Mouse (Mus musculus) intestine, embryonic 16.5 days (tissue): Measurements from ENCODE around the gene Sema4g. TPM values are rescaled to one million over a fixed set of nuclear protein-coding genes. Genes with fewer than 3 reads are reported as not detected.

Experiments used
- ATAC-seq: fragments of 200-750 bp; cut with Nextera tagmentation; 2 replicates; pipeline ENCODE4 v1.8.0; 2017; ENCODE audit warnings: moderate TSS enrichment, moderate library complexity
- H3K27ac ChIP-seq: fragments of 300-500 bp; sonication (generic); 2 replicates; pipeline ENCODE4 v1.5.1; 2014; ENCODE audit warnings: mild to moderate bottlenecking, low read length
- H3K27me3 ChIP-seq: fragments of 300-500 bp; sonication (generic); replicated peaks from 2 replicates; pipeline ENCODE4 v1.6.1; 2014; ENCODE audit warnings: low read length, control low read depth, mixed read lengths; ENCODE audit not compliant: control insufficient read depth, insufficient read depth
- H3K36me3 ChIP-seq: fragments of 300-500 bp; sonication (generic); 2 replicates; pipeline ENCODE4 v1.6.1; 2014; ENCODE audit warnings: low read length, control low read depth; ENCODE audit not compliant: control insufficient read depth, insufficient read depth
- H3K4me1 ChIP-seq: fragments of 300-500 bp; sonication (generic); 2 replicates; pipeline ENCODE4 v1.6.1; 2014; ENCODE audit warnings: low read length, control low read depth, mixed read lengths; ENCODE audit not compliant: control insufficient read depth, insufficient read depth
- H3K4me2 ChIP-seq: fragments of 300-500 bp; sonication (generic); 2 replicates; pipeline ENCODE4 v1.6.1; 2014; ENCODE audit warnings: low read depth, low read length, control low read depth
- H3K4me3 ChIP-seq: fragments of 300-500 bp; sonication (generic); 2 replicates; pipeline ENCODE4 v1.5.1; 2014; ENCODE audit warnings: mild to moderate bottlenecking, low read length
- H3K9ac ChIP-seq: fragments of 300-500 bp; sonication (generic); 2 replicates; pipeline ENCODE4 v1.6.1; 2014; ENCODE audit warnings: low read depth, low read length
- H3K9me3 ChIP-seq: fragments of 300-500 bp; sonication (generic); 2 replicates; pipeline ENCODE4 v1.6.1; 2016; ENCODE audit warnings: low read length, control low read depth; ENCODE audit not compliant: control insufficient read depth
- WGBS: fragments of 180-500 bp; shearing (Covaris S2); extraction: QIAGEN DNeasy Blood & Tissue Kit; methylation state at CpG from one replicate; pipeline ENCODE4 v1.1.7; 2014; 5-methylcytosine and 5-hydroxymethylcytosine counted together
- polyA plus RNA-seq: library from polyadenylated mRNA; unstranded; fragments of >200 nt; fragmentation: Nextera tagmentation; extraction: Ambion mirVana; gene quantifications from 2 replicates; pipeline ENCODE4 v1.2.1, GENCODE M21; 2015

Gene Sema4g
- polyA plus RNA-seq = 19.0 and 21.1 TPM in 2 replicates

- peak within 1 kb of the TSS; percentile 90 for H3K9ac ChIP-seq
- peak within 1 kb of the TSS; percentile 97 for H3K4me2 ChIP-seq
- H3K4me3 ChIP-seq = peak within 1 kb of the TSS; percentile 82
- WGBS = under 1% methylated on average over 49 of the region's 58 CpGs
- H3K9me3 ChIP-seq = no peaks in the 10 kb centered on the region
- peak; percentile 41 for ATAC-seq
- no peaks in the 10 kb centered on the region for H3K27me3 ChIP-seq
- peaks cover 25% of the 10 kb centered on the region for H3K4me1 ChIP-seq
- peak within 1 kb of the TSS; percentile 97 for H3K27ac ChIP-seq
- H3K36me3 ChIP-seq = no peaks in the 10 kb centered on the region
Measured at GRCm38 (mm10) chr19:44988831-44989566, at the start of gene Sema4g. Gene Sema4g, plus strand, starts transcription at chr19:44989101.

GRCm38 (mm10) chr19:44959633-44960032 is 29.3 kb upstream of the Sema4g start:
- no peak overlapping the region for H3K4me2 ChIP-seq
- no peak overlapping the region for H3K9ac ChIP-seq
- no peak for ATAC-seq
- no peak overlapping the region for H3K27ac ChIP-seq
- 98% methylated on average over 2 of the region's 2 CpGs for WGBS
- H3K9me3 ChIP-seq = no peaks in the 10 kb centered on the region
- no peaks in the 10 kb centered on the region for H3K27me3 ChIP-seq
- H3K4me3 ChIP-seq = no peak overlapping the region
- peaks cover 40% of the 10 kb centered on the region for H3K36me3 ChIP-seq
- H3K4me1 ChIP-seq = no peaks in the 10 kb centered on the region

GRCm38 (mm10) chr19:44965978-44966377 is 22.9 kb upstream of the Sema4g start:
- no peak for ATAC-seq
- H3K27ac ChIP-seq = no peak overlapping the region
- H3K9me3 ChIP-seq = no peaks in the 10 kb centered on the region
- H3K4me3 ChIP-seq = no peak overlapping the region
- H3K4me1 ChIP-seq = no peaks in the 10 kb centered on the region
- no peaks in the 10 kb centered on the region for H3K27me3 ChIP-seq
- H3K36me3 ChIP-seq = peaks cover 33% of the 10 kb centered on the region
- WGBS = 98% methylated on average over 1 of the region's 1 CpGs
- H3K9ac ChIP-seq = no peak overlapping the region
- H3K4me2 ChIP-seq = no peak overlapping the region

DNA sequence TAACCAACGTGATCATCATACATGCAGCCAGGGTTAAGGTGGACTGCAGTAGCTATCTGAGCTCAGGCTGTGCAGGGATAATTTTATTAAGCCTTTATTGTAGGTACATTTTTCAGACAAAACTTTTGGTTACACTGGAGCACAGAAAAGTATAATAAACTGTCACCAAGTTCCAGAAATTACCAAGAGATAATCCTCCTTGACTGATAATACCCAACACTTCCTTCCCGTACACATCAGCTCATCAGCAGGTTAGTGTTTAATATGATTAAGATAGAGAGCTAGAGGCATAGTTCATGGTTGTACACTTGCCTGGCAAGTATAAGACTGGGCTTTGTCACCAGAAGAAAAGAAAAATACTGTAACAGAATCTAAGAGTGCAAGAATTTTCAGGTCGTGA is 20.6 kb upstream of the Sema4g start:
- H3K9me3 ChIP-seq = no peaks in the 10 kb centered on the region
- H3K4me3 ChIP-seq = no peak overlapping the region
- H3K27ac ChIP-seq = no peak overlapping the region
- no peaks in the 10 kb centered on the region for H3K27me3 ChIP-seq
- H3K4me2 ChIP-seq = no peak overlapping the region
- ATAC-seq = no peak
- H3K9ac ChIP-seq = no peak overlapping the region
- H3K4me1 ChIP-seq = no peaks in the 10 kb centered on the region
- peaks cover 27% of the 10 kb centered on the region for H3K36me3 ChIP-seq
- 80% methylated on average over 3 of the region's 3 CpGs for WGBS

DNA sequence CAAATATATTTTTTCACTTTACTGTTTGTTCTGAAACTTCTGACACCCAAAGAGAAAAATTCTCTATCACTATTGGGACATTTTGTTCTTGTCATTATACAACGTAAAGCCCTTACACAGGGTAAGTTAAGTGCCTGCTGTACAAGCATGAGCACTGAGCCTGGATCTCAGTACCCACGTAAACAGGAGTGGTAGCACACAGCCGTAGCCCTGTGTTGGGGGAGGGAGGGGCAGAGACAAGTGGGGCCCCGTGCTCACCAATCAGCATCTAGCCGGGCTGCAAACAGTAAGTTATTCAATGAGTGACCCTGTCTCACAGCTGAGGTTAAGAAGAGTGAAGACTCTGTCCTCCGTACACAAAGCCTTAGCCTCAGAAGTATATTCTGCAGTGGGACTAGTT is 12.3 kb upstream of the Sema4g start:
- H3K9ac ChIP-seq = no peak overlapping the region
- ATAC-seq = 0 out of 2 replicates have a peak, but pooled peaks have one; percentile 42
- peaks cover 28% of the 10 kb centered on the region; the same call in 1 of the 2 replicates for H3K36me3 ChIP-seq
- WGBS = 67% methylated on average over 6 of the region's 6 CpGs
- H3K4me2 ChIP-seq = no peak overlapping the region
- H3K4me3 ChIP-seq = no peak overlapping the region
- no peaks in the 10 kb centered on the region for H3K27me3 ChIP-seq
- peaks cover 6% of the 10 kb centered on the region; the same call in 1 of the 2 replicates for H3K4me1 ChIP-seq
- H3K27ac ChIP-seq = no peak overlapping the region
- no peaks in the 10 kb centered on the region for H3K9me3 ChIP-seq

DNA sequence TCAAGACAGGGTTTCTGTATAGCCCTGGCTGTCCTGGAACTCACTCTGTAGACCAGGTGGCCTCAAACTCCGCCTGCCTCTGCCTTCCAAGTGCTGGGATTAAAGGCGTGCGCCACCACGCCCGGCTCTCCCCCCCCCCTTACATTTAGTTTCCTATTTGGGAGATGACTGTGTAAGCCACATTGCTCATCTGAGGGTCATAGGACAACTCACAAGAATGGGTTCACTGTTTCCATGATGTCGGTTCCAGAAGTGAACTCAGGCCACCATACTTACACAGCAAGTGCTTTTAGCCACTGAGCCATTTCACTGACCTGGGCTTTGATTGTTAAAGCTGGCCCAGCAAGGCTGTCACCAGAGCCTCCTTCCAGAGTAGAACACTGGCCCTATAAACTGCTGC is 11.8 kb upstream of the Sema4g start:
- 77% methylated on average over 6 of the region's 6 CpGs for WGBS
- Histone ChIP-seq H3K4me3 (no peak overlapping the region), H3K9me3 (no peaks in the 10 kb centered on the region), H3K36me3 (peaks cover 27% of the 10 kb centered on the region; the same call in 1 of the 2 replicates), H3K9ac (no peak overlapping the region), H3K27ac (no peak overlapping the region), H3K4me1 (peaks cover 6% of the 10 kb centered on the region; the same call in 1 of the 2 replicates), H3K27me3 (no peaks in the 10 kb centered on the region), H3K4me2 (no peak overlapping the region)
- ATAC-seq = 0 out of 2 replicates have a peak, but pooled peaks have one; percentile 23

DNA sequence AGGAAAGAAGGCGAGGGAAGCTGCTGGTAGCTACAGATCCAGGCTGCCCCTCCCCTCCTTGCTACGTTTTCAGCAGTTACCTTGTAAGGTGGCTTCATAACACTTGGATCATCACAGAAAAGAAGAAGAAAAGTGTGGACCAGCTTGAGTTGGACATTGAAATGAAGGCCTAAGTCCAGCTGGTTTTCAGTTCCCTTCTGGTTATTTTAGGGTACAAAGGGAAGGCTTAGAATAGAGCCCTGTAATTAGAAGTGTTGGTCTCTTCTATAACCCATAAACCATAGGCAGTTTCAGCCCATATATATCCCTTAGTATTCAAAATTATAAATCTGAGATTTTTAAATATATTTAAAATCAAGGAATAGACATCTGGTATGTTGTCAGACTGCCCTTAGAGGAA is 8.1 kb upstream of the Sema4g start:
- H3K36me3 ChIP-seq = peaks cover 19% of the 10 kb centered on the region; the same call in 1 of the 2 replicates
- no peak overlapping the region for H3K27ac ChIP-seq
- H3K9ac ChIP-seq = no peak overlapping the region
- H3K27me3 ChIP-seq = no peaks in the 10 kb centered on the region
- WGBS = 77% methylated on average over 2 of the region's 2 CpGs
- H3K4me2 ChIP-seq = no peak overlapping the region
- H3K4me1 ChIP-seq = peaks cover 14% of the 10 kb centered on the region
- no peak overlapping the region for H3K4me3 ChIP-seq
- ATAC-seq = no peak
- no peaks in the 10 kb centered on the region for H3K9me3 ChIP-seq

DNA sequence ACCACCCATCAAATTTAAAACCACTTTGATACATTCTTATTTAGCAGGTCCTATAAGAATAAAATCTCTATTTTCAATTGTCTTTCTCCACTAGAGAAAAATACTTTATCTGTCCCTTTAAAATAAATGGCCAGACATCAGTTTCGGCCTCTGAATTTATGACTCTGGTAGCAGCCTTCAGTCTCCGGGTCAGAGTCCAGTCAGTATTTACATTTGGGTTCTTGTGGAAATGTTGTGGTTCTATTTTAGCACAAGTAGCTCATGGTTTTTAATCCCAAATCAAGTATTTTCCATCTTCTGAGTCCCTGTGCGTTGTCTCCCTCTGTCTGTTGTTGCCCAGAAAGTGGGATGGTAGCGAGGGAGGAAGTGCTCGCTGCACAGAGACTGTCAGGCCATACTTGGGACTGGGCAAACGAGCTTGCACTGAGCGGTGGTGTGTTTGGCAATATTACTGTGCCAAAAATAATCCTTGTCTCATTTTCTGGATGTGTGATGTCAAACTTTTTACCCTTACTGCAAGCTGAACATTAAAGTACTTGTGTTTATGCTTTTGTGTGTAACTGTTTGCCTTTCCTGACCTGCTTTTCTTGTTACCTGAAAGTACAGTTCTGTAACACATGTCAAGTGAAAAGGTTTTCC is 6.3 kb upstream of the Sema4g start:
- Histone ChIP-seq H3K4me1 (peaks cover 23% of the 10 kb centered on the region), H3K27me3 (no peaks in the 10 kb centered on the region), H3K4me3 (peak overlapping the region; percentile 6), H3K27ac (peak overlapping the region; percentile 91), H3K9me3 (no peaks in the 10 kb centered on the region), H3K4me2 (peak overlapping the region; percentile 46), H3K36me3 (peaks cover 15% of the 10 kb centered on the region; the same call in 1 of the 2 replicates), H3K9ac (peak overlapping the region; percentile 25; the same call in 1 of the 2 replicates)
- ATAC-seq = no peak
- 60% methylated on average over 7 of the region's 7 CpGs for WGBS

GRCm38 (mm10) chr19:44983366-44983765 is 5.5 kb upstream of the Sema4g start:
- H3K36me3 ChIP-seq = peaks cover 10% of the 10 kb centered on the region; the same call in 1 of the 2 replicates

More at GRCm38 (mm10) chr19:44983366-44983765, 5.5 kb upstream of the Sema4g start:
- H3K27me3 ChIP-seq = no peaks in the 10 kb centered on the region
- no peak overlapping the region for H3K4me3 ChIP-seq
- peak overlapping the region; percentile 61 for H3K27ac ChIP-seq
- H3K9me3 ChIP-seq = no peaks in the 10 kb centered on the region
- H3K9ac ChIP-seq = no peak overlapping the region
- no peak for ATAC-seq
- H3K4me1 ChIP-seq = peaks cover 30% of the 10 kb centered on the region
- 83% methylated on average over 6 of the region's 6 CpGs for WGBS
- H3K4me2 ChIP-seq = no peak overlapping the region
